ENCODE assay signal across 8 mouse cellular contexts in the genomic region with DNA sequence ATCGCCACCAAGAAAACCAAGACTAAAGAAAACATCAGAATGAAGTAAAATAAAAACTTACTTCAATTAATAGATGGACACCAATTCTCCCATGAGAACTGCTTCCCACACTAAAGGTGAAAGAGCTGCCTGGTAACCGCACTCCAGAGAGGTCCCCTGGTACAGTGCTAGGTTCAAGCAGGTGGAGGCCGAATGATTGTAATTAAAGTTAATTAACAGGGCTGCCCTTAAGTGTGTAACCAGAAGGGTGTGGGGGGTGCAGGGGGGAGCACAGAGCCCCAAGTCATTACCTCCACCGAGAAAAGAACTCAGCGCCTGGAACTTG. TPM values are rescaled to one million over a fixed set of nuclear protein-coding genes. Genes with fewer than 3 reads are reported as not detected.
DNase-seq lines count a peak whose midpoint lies in the region; ATAC-seq and TF ChIP-seq lines count a peak whose summit lies in the region.

No protein-coding gene starts in this region.

- H3K4me1 ChIP-seq in lung, adult 2 months (ENCODE audit: control insufficient read depth, insufficient read depth, low read length): peaks cover 14% of the 10 kb centered on the region
- 0 out of 2 replicates have a peak, but pooled peaks cover 2% of the 10 kb centered on the region for H3K4me1 ChIP-seq in forebrain, embryonic 11.5 days (replicated peaks; ENCODE audit: control insufficient read depth, insufficient read depth, low read length)
- H3K4me1 ChIP-seq in limb, embryonic 12.5 days (replicated peaks): no peaks in the 10 kb centered on the region
- H3K4me1 ChIP-seq in neural tube, embryonic 15.5 days: 0 out of 2 replicates have a peak, but pooled peaks cover 8% of the 10 kb centered on the region

- 7% methylated on average over 5 of the region's 5 CpGs for WGBS in lung, adult 2 months
- 14% methylated on average over 5 of the region's 5 CpGs for WGBS in forebrain, embryonic 11.5 days
- WGBS in limb, embryonic 12.5 days: 15% methylated on average over 5 of the region's 5 CpGs
- WGBS in neural tube, embryonic 15.5 days: 14% methylated on average over 5 of the region's 5 CpGs

- H3K4me3 ChIP-seq in lung, adult 2 months (replicated peaks; ENCODE audit: extremely low read depth, low read depth, low read length): peak overlapping the region; percentile 75
- H3K4me3 ChIP-seq in forebrain, embryonic 11.5 days (ENCODE audit: low read depth, low read length): peak overlapping the region; percentile 66
- peak overlapping the region; percentile 67 for H3K4me3 ChIP-seq in limb, embryonic 12.5 days (replicated peaks)
- H3K4me3 ChIP-seq in neural tube, embryonic 15.5 days (replicated peaks): peak overlapping the region; percentile 67

- no peak for DNase-seq in lung, adult 2 months
- no peak for DNase-seq in lung, postnatal 36 days
- DNase-seq in forebrain, embryonic 11.5 days (ENCODE audit: low spot score): no peak
- no peak for DNase-seq in embryo, embryonic 11 days
- no peak for DNase-seq in spleen, postnatal 4 days (ENCODE audit: low spot score in 2 of 2)
- DNase-seq in B cell, adult 2 months: no peak

- H3K9ac ChIP-seq in forebrain, embryonic 11.5 days (ENCODE audit: low read length): peak overlapping the region; percentile 59; the same call in 1 of the 2 replicates
- peak overlapping the region; percentile 65 for H3K9ac ChIP-seq in limb, embryonic 12.5 days (replicated peaks)
- peak overlapping the region; percentile 64 for H3K9ac ChIP-seq in neural tube, embryonic 15.5 days (replicated peaks)

- no peaks in the 10 kb centered on the region for H3K36me3 ChIP-seq in forebrain, embryonic 11.5 days (ENCODE audit: control insufficient read depth, insufficient read depth, low read length)
- no peaks in the 10 kb centered on the region for H3K36me3 ChIP-seq in limb, embryonic 12.5 days
- no peaks in the 10 kb centered on the region for H3K36me3 ChIP-seq in neural tube, embryonic 15.5 days

- TF ChIP-seq CTCF in lung, adult 2 months (IDR thresholded peaks at IDR 0.05; ENCODE audit: insufficient read depth, low read length): no peak

- H3K27me3 ChIP-seq in forebrain, embryonic 11.5 days (ENCODE audit: control insufficient read depth, insufficient read depth, low read length): peaks cover 3% of the 10 kb centered on the region; the same call in 1 of the 2 replicates
- H3K27me3 ChIP-seq in limb, embryonic 12.5 days: peaks cover 21% of the 10 kb centered on the region
- H3K27me3 ChIP-seq in neural tube, embryonic 15.5 days (replicated peaks): no peaks in the 10 kb centered on the region

- H3K9me3 ChIP-seq in forebrain, embryonic 11.5 days (ENCODE audit: control insufficient read depth, low read length): no peaks in the 10 kb centered on the region
- no peaks in the 10 kb centered on the region for H3K9me3 ChIP-seq in limb, embryonic 12.5 days
- no peaks in the 10 kb centered on the region for H3K9me3 ChIP-seq in neural tube, embryonic 15.5 days (replicated peaks)

- no peak for TF ChIP-seq POLR2A in lung, adult 2 months (IDR thresholded peaks at IDR 0.05; ENCODE audit: borderline replicate concordance, extremely low read depth, low read depth, low read length)

- H3K4me2 ChIP-seq in forebrain, embryonic 11.5 days (ENCODE audit: low read depth, low read length, severe bottlenecking): peak overlapping the region; percentile 85
- H3K4me2 ChIP-seq in limb, embryonic 12.5 days: peak overlapping the region; percentile 85
- peak overlapping the region; percentile 91 for H3K4me2 ChIP-seq in neural tube, embryonic 15.5 days

- peak; percentile 45; the same call in 1 of the 2 replicates for ATAC-seq in forebrain, embryonic 11.5 days (replicated peaks; ENCODE audit: low FRiP score)
- ATAC-seq in limb, embryonic 12.5 days (ENCODE audit: insufficient number of reproducible peaks, insufficient read depth, low FRiP score, low TSS enrichment, low read depth): peak; percentile 70; the same call in 1 of the 2 replicates
- ATAC-seq in neural tube, embryonic 15.5 days (ENCODE audit: low FRiP score): peak; percentile 40

- H3K27ac ChIP-seq in forebrain, embryonic 11.5 days (ENCODE audit: low read depth, low read length): no peak overlapping the region
- H3K27ac ChIP-seq in limb, embryonic 12.5 days: no peak overlapping the region
- no peak overlapping the region for H3K27ac ChIP-seq in neural tube, embryonic 15.5 days (replicated peaks)

RNA-seq across cellular contexts. Expression of a gene that starts 0.5 kb away (rescaled TPM):
- polyA plus RNA-seq in lung, adult 2 months (2012; rRNA removed): 6.4 and 15.8 TPM in 2 replicates
- polyA plus RNA-seq in forebrain, embryonic 11.5 days (2014; fragmentation: Nextera tagmentation; extraction: Ambion mirVana): 1.0 and 1.6 TPM in 2 replicates
- polyA plus RNA-seq in limb, embryonic 12.5 days (2016; fragmentation: Nextera tagmentation; extraction: Ambion mirVana): 1.2 and 1.5 TPM in 2 replicates
- polyA plus RNA-seq in neural tube, embryonic 15.5 days (2015; fragmentation: Nextera tagmentation; extraction: Ambion mirVana): 6.4 and 7.6 TPM in 2 replicates

RNA-seq across cellular contexts. Expression of a gene that starts 48.2 kb away (rescaled TPM):
- not detected in 2 replicates for polyA plus RNA-seq in lung, adult 2 months (2012; rRNA removed)
- not detected in 2 replicates for polyA plus RNA-seq in forebrain, embryonic 11.5 days (2014; fragmentation: Nextera tagmentation; extraction: Ambion mirVana)
- polyA plus RNA-seq in limb, embryonic 12.5 days (2016; fragmentation: Nextera tagmentation; extraction: Ambion mirVana): not detected in 2 replicates
- not detected in 2 replicates for polyA plus RNA-seq in neural tube, embryonic 15.5 days (2015; fragmentation: Nextera tagmentation; extraction: Ambion mirVana)
